Mouse (Mus musculus): ENCODE measurements around the gene Ptov1. TPM values are rescaled to one million over a fixed set of nuclear protein-coding genes. Genes with fewer than 3 reads are reported as not detected.
A peak's percentile ranks its signal among the peaks of the same experiment; 100 is the strongest.

Gene Ptov1
- total and polyA plus RNA-seq, 2 experiments: 17.0 to 76.1 TPM

GRCm38 (mm10) chr7:44853065-44853464 lies 16.5 kb downstream of the Ptov1 start:
- H3K4me1 ChIP-seq (ENCODE audit: control insufficient read depth, insufficient read depth, low read length): peaks cover 22% of the 10 kb centered on the region
- no peak overlapping the region for H3K27ac ChIP-seq (replicated peaks; ENCODE audit: insufficient read depth, low read depth, low read length)
- TF ChIP-seq POLR2A (IDR thresholded peaks at IDR 0.05; ENCODE audit: extremely low read depth, insufficient read depth, low read length) (no peak), CTCF (IDR thresholded peaks at IDR 0.05; ENCODE audit: low read depth, low read length) (no peak)
- DNase-seq (ENCODE audit: extremely low read depth, low read depth, low spot score): no peak
- H3K27me3 ChIP-seq (ENCODE audit: control insufficient read depth, insufficient read depth, low read length): no peaks in the 10 kb centered on the region
- H3K36me3 ChIP-seq (ENCODE audit: control insufficient read depth, insufficient read depth, low read length): no peaks in the 10 kb centered on the region
- 95% methylated on average over 2 of the region's 2 CpGs for WGBS
- no peak overlapping the region for H3K4me3 ChIP-seq (ENCODE audit: insufficient read depth, low read depth, low read length)
- H3K9ac ChIP-seq (ENCODE audit: low read depth, low read length): no peak overlapping the region
- peaks cover 19% of the 10 kb centered on the region; the same call in 1 of the 2 replicates for H3K79me2 ChIP-seq (ENCODE audit: control insufficient read depth, insufficient read depth, low read length)

DNA sequence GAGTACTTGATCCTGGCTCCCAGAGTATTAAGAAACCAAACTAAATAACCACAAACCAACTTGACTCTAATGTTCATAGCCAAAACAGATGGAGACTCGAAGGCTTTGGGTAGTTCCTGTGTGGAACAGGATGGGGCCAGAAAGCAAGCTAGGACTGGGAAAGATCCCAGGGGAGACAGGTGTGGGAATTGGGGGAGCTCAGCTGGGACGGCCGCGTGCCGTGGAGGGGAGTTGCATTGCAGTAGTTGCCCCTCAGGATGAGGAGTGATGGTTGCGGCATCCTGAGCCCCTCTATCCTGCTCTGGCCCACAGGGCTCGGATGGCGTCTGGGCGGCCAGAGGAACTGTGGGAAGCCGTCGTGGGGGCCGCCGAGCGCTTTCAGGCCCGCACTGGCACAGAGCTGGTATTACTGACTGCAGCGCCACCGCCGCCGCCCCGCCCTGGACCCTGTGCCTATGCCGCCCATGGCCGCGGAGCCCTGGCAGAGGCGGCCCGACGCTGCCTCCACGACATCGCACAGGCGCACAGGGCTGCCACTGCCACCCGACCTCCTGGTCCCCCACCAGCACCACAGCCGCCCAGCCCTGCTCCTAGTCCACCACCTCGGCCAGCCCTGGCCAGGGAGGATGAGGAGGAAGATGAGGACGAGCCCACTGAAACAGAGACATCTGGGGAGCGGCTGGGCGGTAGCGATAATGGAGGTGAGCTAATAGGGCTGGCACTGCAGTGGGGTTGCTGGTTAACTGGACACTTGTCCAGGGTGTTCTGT lies 17.1 kb downstream of the Ptov1 start:
- H3K27ac ChIP-seq (replicated peaks; ENCODE audit: insufficient read depth, low read depth, low read length): no peak overlapping the region
- WGBS: 92% methylated on average over 36 of the region's 36 CpGs
- no peak for DNase-seq (ENCODE audit: extremely low read depth, low read depth, low spot score)
- H3K27me3 ChIP-seq (ENCODE audit: control insufficient read depth, insufficient read depth, low read length): no peaks in the 10 kb centered on the region
- TF ChIP-seq CTCF (IDR thresholded peaks at IDR 0.05; ENCODE audit: low read depth, low read length) (no peak), POLR2A (IDR thresholded peaks at IDR 0.05; ENCODE audit: extremely low read depth, insufficient read depth, low read length) (no peak)
- H3K79me2 ChIP-seq (ENCODE audit: control insufficient read depth, insufficient read depth, low read length): peaks cover 20% of the 10 kb centered on the region; the same call in 1 of the 2 replicates
- peaks cover 27% of the 10 kb centered on the region for H3K4me1 ChIP-seq (ENCODE audit: control insufficient read depth, insufficient read depth, low read length)
- no peak overlapping the region for H3K4me3 ChIP-seq (ENCODE audit: insufficient read depth, low read depth, low read length)
- no peak overlapping the region for H3K9ac ChIP-seq (ENCODE audit: low read depth, low read length)
- no peaks in the 10 kb centered on the region for H3K36me3 ChIP-seq (ENCODE audit: control insufficient read depth, insufficient read depth, low read length)

- H3K27ac ChIP-seq (replicated peaks; ENCODE audit: insufficient read depth, low read depth, low read length): no peak overlapping the region
- no peak for TF ChIP-seq POLR2A (IDR thresholded peaks at IDR 0.05; ENCODE audit: extremely low read depth, insufficient read depth, low read length)
- no peak for TF ChIP-seq CTCF (IDR thresholded peaks at IDR 0.05; ENCODE audit: low read depth, low read length)
Observed at GRCm38 (mm10) chr7:44851625-44852234, 17.9 kb downstream of the Ptov1 start.

DNA sequence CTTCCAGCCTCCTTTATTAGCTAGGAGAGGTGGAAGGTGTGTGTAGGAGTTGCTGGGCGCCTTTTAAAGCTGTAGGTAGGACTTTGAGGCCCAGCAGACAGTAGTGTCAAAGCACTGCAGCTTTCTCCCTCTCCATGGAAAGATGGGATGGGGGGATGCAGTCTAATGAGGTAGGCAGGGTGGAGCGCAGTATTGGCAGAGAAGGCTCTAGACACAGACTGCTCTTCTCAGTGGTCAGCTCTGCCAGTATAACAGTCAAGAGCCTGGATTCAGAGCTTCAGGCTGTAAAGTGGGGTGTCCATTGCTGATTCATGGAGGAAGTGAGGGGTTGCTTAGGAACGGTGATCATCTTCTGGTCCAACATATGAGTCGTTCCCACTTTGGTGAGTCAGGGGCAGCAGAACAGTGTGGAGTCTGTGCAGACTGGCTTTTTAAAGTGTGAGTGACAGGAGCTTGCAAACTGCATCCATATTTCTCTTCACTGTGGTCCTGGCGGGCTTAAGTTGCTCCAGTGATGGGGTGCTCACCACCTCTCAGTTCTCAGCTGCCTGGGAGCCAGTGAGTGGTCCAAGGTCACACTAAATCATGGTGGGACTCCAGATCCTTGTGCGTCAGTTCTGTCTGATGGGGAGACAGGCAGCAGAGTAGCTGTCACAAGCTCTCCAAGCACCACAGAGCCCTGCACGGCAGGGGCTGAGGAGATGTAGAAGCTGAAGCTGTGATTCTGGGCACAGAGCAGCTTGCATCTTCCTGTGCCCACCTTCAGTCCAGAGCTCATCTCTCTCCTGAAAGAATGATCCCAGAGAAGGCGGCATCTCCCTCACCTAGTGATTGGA lies 18.6 kb downstream of the Ptov1 start:
- peaks cover 5% of the 10 kb centered on the region; the same call in 1 of the 2 replicates for H3K36me3 ChIP-seq (ENCODE audit: control insufficient read depth, insufficient read depth, low read length)
- peaks cover 23% of the 10 kb centered on the region for H3K4me1 ChIP-seq (ENCODE audit: control insufficient read depth, insufficient read depth, low read length)
- H3K27ac ChIP-seq (replicated peaks; ENCODE audit: insufficient read depth, low read depth, low read length): peak overlapping the region; percentile 98
- H3K27me3 ChIP-seq (ENCODE audit: control insufficient read depth, insufficient read depth, low read length): no peaks in the 10 kb centered on the region
- no peak for TF ChIP-seq POLR2A (IDR thresholded peaks at IDR 0.05; ENCODE audit: extremely low read depth, insufficient read depth, low read length)
- no peak for TF ChIP-seq CTCF (IDR thresholded peaks at IDR 0.05; ENCODE audit: low read depth, low read length)
- DNase-seq (ENCODE audit: extremely low read depth, low read depth, low spot score): no peak
- H3K9ac ChIP-seq (ENCODE audit: low read depth, low read length): peak overlapping the region; percentile 92
- H3K79me2 ChIP-seq (ENCODE audit: control insufficient read depth, insufficient read depth, low read length): peaks cover 22% of the 10 kb centered on the region; the same call in 1 of the 2 replicates
- H3K4me3 ChIP-seq (ENCODE audit: insufficient read depth, low read depth, low read length): peak overlapping the region; percentile 93
- WGBS: 64% methylated on average over 8 of the region's 8 CpGs

More at GRCm38 (mm10) chr7:44851625-44852234, 17.9 kb downstream of the Ptov1 start:
- Histone ChIP-seq H3K4me3 (ENCODE audit: insufficient read depth, low read depth, low read length) (no peak overlapping the region), H3K36me3 (ENCODE audit: control insufficient read depth, insufficient read depth, low read length) (no peaks in the 10 kb centered on the region), H3K9ac (ENCODE audit: low read depth, low read length) (no peak overlapping the region), H3K27me3 (ENCODE audit: control insufficient read depth, insufficient read depth, low read length) (no peaks in the 10 kb centered on the region), H3K4me1 (ENCODE audit: control insufficient read depth, insufficient read depth, low read length) (peaks cover 27% of the 10 kb centered on the region), H3K79me2 (ENCODE audit: control insufficient read depth, insufficient read depth, low read length) (peaks cover 21% of the 10 kb centered on the region; the same call in 1 of the 2 replicates)
- WGBS: 89% methylated on average over 12 of the region's 12 CpGs
- no peak for DNase-seq (ENCODE audit: extremely low read depth, low read depth, low spot score)

- Histone ChIP-seq H3K9ac (ENCODE audit: low read depth, low read length) (peak overlapping the region; percentile 92), H3K27ac (replicated peaks; ENCODE audit: insufficient read depth, low read depth, low read length) (peak overlapping the region; percentile 98), H3K79me2 (ENCODE audit: control insufficient read depth, insufficient read depth, low read length) (peaks cover 22% of the 10 kb centered on the region; the same call in 1 of the 2 replicates), H3K4me3 (ENCODE audit: insufficient read depth, low read depth, low read length) (peak overlapping the region; percentile 93), H3K27me3 (ENCODE audit: control insufficient read depth, insufficient read depth, low read length) (no peaks in the 10 kb centered on the region), H3K4me1 (ENCODE audit: control insufficient read depth, insufficient read depth, low read length) (peaks cover 23% of the 10 kb centered on the region), H3K36me3 (ENCODE audit: control insufficient read depth, insufficient read depth, low read length) (peaks cover 13% of the 10 kb centered on the region; the same call in 1 of the 2 replicates)
- DNase-seq (ENCODE audit: extremely low read depth, low read depth, low spot score): peak; percentile 52
- TF ChIP-seq POLR2A (IDR thresholded peaks at IDR 0.05; ENCODE audit: extremely low read depth, insufficient read depth, low read length) (peak; percentile 55; the same call in 1 of the 2 replicates), CTCF (IDR thresholded peaks at IDR 0.05; ENCODE audit: low read depth, low read length) (no peak)
- WGBS: under 1% methylated on average over 33 of the region's 33 CpGs
Observed at GRCm38 (mm10) chr7:44850146-44850545, 19.4 kb downstream of the Ptov1 start.
